Mouse (Mus musculus): ENCODE measurements around the gene Rcor3. TPM values are rescaled to one million over a fixed set of nuclear protein-coding genes. Genes with fewer than 3 reads are reported as not detected.
A peak's percentile ranks its signal among the peaks of the same experiment; 100 is the strongest.

Gene Rcor3
- polyA plus RNA-seq, 1 experiment from 2014 or later, result 30.4 TPM

DNA sequence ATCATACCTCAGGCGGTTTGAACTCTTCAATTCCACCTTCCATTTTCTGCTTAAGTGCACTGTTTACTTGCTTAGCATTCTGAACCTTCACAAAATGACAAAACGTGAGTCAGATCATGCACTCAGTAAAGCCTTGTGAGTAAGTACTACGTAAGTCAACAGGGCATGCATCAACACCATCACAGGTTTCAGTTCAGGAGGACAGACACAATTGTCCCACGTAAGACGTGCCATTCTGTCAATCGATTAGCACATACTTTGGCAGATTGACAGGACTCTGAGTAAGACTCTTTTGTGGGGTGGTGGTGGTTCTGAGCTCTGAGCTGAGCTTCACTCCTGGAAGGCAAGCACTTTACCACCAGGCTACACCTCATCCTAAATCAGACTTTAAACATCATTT, 21.6 kb downstream of the Rcor3 start:
- no peaks in the 10 kb centered on the region for H3K4me1 ChIP-seq
- no peak overlapping the region for H3K4me2 ChIP-seq (replicated peaks)
- no peak overlapping the region for H3K4me3 ChIP-seq
- WGBS, result 89% methylated on average over 6 of the region's 6 CpGs
- ATAC-seq (ENCODE audit: low FRiP score, low read depth), result no peak
- H3K9me3 ChIP-seq, result no peaks in the 10 kb centered on the region
- no peak overlapping the region for H3K9ac ChIP-seq
- H3K27ac ChIP-seq, result no peak overlapping the region
- H3K27me3 ChIP-seq, result no peaks in the 10 kb centered on the region
- H3K36me3 ChIP-seq, result peaks cover 80% of the 10 kb centered on the region

DNA sequence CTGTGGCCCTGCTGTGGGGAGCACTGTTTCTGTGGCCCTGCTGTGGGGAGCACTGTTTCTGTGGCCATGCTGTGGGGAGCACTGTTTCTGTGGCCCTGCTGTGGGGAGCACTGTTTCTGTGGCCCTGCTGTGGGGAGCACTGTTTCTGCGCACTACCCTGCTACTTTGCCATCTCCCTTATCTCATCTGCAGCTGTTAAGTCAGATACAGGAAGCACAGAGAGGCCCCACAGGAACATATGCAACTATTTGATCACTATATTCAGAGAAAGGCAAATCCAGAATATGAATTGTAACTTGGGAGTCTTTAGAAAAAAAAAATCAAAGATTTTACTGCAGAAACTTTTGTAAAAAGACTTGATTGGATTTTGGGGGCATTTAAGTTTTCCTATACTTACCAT, 22.5 kb downstream of the Rcor3 start:
- ATAC-seq (ENCODE audit: low FRiP score, low read depth), result no peak
- whole genome bisulfite sequencing, result 96% methylated on average over 1 of the region's 1 CpGs
- no peak overlapping the region for H3K9ac ChIP-seq
- H3K27ac ChIP-seq, result no peak overlapping the region
- no peaks in the 10 kb centered on the region for H3K9me3 ChIP-seq
- no peaks in the 10 kb centered on the region for H3K4me1 ChIP-seq
- no peak overlapping the region for H3K4me2 ChIP-seq (replicated peaks)
- H3K4me3 ChIP-seq, result no peak overlapping the region
- H3K27me3 ChIP-seq, result no peaks in the 10 kb centered on the region
- peaks cover 77% of the 10 kb centered on the region for H3K36me3 ChIP-seq

DNA sequence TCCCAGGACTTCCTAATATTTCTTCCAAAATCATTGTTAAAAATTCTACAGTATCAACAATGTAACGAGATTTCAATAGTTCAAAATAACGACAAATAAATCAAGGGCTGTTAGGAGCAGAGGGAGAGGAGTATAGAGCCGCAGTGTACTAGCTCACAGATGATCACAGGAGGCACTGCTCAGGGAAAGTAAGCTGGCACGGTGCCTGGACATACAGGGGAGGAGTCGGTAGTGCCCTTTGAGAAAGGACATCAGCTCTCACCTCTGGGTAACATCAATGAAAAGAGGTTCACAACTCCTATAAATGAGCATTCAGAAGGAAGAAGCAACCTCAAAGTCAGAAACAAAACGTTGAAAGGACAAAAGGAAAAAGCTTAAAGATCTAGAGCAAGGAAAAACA, 28.7 kb downstream of the Rcor3 start:
- Histone ChIP-seq H3K27ac (no peak overlapping the region), H3K36me3 (peaks cover 71% of the 10 kb centered on the region), H3K4me1 (no peaks in the 10 kb centered on the region), H3K4me3 (no peak overlapping the region), H3K27me3 (no peaks in the 10 kb centered on the region), H3K9ac (no peak overlapping the region), H3K4me2 (replicated peaks) (no peak overlapping the region), H3K9me3 (no peaks in the 10 kb centered on the region)
- 77% methylated on average over 6 of the region's 6 CpGs for WGBS
- ATAC-seq (ENCODE audit: low FRiP score, low read depth), result no peak

DNA sequence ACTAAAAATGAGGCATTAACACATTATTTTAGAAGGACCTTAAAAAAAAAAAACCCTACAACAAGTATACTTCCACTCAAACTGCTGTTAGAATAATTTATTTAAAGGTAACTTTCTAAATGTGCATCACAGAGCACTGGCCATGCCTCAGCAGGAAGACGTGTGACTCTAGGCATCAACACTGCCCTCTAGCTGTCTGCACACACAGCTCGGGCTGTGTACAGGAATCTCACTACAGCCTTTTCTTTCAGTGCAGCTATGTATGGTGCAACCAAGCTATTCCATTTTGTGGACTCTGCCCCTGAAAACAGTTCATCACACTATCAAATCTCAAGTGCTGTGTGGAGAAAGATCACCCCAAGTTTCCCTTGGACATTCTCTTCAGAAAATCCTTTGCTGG, 30.5 kb downstream of the Rcor3 start:
- H3K4me2 ChIP-seq (replicated peaks), result no peak overlapping the region
- no peaks in the 10 kb centered on the region for H3K27me3 ChIP-seq
- H3K27ac ChIP-seq, result no peak overlapping the region
- no peak for ATAC-seq (ENCODE audit: low FRiP score, low read depth)
- H3K9me3 ChIP-seq, result no peaks in the 10 kb centered on the region
- H3K36me3 ChIP-seq, result peaks cover 64% of the 10 kb centered on the region
- no peak overlapping the region for H3K9ac ChIP-seq
- no peak overlapping the region for H3K4me3 ChIP-seq
- WGBS, result 23% methylated on average over 2 of the region's 2 CpGs
- no peaks in the 10 kb centered on the region for H3K4me1 ChIP-seq

DNA sequence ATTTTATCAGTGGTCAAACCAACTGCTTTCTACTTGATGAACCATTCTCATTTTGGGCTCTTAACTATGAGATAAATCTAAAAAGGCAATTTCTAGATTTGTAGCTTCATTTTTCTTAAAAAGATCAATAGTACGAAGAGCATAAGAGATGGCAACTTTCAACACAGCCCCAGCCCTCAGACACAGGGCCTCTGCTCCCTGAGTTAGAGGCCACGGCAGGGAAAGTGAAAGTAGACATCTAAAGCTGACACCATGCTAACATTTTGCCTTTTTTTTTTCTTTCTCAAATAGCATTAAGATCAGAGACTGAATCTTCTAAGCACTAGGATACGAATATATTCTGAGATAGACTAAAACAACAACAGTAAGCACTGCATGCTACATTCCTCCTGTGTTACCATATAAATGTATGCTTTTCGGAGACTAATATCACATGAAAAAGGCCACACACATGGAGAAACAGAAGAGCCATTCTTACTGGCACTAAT, 31.9 kb downstream of the Rcor3 start:
- Histone ChIP-seq H3K27me3 (no peaks in the 10 kb centered on the region), H3K4me2 (replicated peaks) (no peak overlapping the region), H3K9ac (no peak overlapping the region), H3K36me3 (peaks cover 56% of the 10 kb centered on the region), H3K27ac (no peak overlapping the region), H3K9me3 (no peaks in the 10 kb centered on the region), H3K4me1 (no peaks in the 10 kb centered on the region), H3K4me3 (no peak overlapping the region)
- 86% methylated on average over 4 of the region's 4 CpGs for WGBS
- no peak for ATAC-seq (ENCODE audit: low FRiP score, low read depth)

DNA sequence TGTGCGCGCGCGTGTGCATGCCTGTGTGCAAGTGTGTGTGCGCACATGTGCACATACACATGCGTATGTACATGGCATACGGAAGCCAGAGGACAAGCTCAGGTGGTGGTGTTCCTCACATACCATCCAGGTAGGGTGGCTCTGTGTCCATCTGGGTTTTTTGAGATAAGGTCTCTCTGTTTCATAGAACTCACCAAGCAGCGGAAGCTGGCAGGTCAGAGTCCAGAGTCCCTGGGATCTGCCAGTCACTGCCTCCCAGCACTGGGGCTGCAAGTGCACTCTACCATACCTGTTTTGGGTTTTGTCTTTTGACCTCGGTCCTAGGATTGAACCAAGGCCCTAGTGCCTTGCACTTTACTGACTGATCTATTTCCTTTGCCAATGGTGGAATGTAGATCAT, 33.8 kb downstream of the Rcor3 start:
- 94% methylated on average over 9 of the region's 9 CpGs for WGBS
- no peak for ATAC-seq (ENCODE audit: low FRiP score, low read depth)
- no peak overlapping the region for H3K9ac ChIP-seq
- H3K9me3 ChIP-seq, result no peaks in the 10 kb centered on the region
- H3K4me1 ChIP-seq, result no peaks in the 10 kb centered on the region
- H3K27ac ChIP-seq, result no peak overlapping the region
- peaks cover 47% of the 10 kb centered on the region for H3K36me3 ChIP-seq
- no peak overlapping the region for H3K4me2 ChIP-seq (replicated peaks)
- no peak overlapping the region for H3K4me3 ChIP-seq
- no peaks in the 10 kb centered on the region for H3K27me3 ChIP-seq

DNA sequence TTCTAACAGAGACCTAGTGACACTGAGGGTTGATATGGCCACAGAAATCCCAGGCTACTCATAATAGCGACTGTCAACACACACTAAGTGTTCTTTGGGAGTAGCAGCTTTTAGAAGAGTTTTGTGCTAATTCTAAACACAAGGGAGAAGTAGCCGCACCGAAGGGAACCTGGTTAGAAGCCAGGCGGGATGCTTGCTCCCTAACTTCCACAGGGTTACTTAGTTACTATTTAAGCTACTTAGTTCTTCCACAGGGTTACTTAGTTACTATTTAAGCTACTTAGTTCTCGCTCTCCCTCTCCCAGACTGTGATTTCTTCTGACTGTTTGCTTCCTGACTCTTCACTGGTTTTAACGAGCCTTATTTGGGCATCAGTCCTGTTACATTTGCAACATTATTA, 34.7 kb downstream of the Rcor3 start:
- Histone ChIP-seq H3K4me2 (replicated peaks) (no peak overlapping the region), H3K9ac (no peak overlapping the region), H3K4me1 (no peaks in the 10 kb centered on the region), H3K27ac (no peak overlapping the region), H3K36me3 (peaks cover 48% of the 10 kb centered on the region), H3K9me3 (no peaks in the 10 kb centered on the region), H3K4me3 (no peak overlapping the region), H3K27me3 (no peaks in the 10 kb centered on the region)
- 86% methylated on average over 6 of the region's 6 CpGs for WGBS
- ATAC-seq (ENCODE audit: low FRiP score, low read depth), result no peak

DNA sequence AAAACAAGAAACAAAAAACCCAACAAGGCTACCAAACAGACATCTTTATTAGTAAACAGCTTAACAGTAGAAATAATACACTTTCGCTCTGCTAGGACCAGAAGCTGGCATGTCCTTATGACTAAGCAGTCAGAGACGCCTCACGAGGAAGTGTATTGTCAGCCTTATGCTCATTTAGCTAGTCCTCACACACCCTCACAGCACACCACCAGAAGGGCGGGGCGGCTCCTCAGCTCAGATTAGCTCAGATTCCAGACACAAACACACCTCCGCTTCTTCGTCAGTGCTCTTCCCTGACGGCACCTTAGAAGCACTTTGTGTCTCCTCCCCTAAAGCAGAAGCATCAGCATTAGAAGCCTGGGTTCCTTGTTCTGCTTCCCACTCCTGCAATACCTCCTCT, 36.5 kb downstream of the Rcor3 start:
- WGBS, result 79% methylated on average over 8 of the region's 8 CpGs

DNA sequence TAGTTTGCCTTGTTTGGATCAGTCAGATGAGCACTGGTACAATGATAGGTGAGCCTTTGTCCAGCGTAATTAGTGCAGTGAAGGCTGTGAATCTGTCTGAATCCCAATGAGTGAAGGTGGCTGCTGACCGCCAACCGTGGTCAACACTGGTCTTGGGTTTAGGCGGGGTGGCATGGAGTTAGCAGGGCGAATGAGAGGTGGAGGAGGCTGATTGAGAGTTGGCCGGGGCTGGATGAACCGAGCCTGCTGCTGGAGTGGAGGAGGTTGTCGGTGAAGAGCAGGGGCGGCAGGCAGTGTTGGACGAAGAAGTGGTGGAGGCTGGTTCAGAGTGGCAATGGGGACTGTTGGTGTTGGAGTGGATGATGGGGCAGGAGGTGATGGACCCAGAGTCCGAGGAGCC, 37.1 kb downstream of the Rcor3 start:
- no peaks in the 10 kb centered on the region for H3K9me3 ChIP-seq
- H3K9ac ChIP-seq, result no peak overlapping the region
- H3K36me3 ChIP-seq, result peaks cover 38% of the 10 kb centered on the region
- no peaks in the 10 kb centered on the region for H3K4me1 ChIP-seq
- 93% methylated on average over 11 of the region's 11 CpGs for WGBS
- no peak overlapping the region for H3K4me3 ChIP-seq
- no peak for ATAC-seq (ENCODE audit: low FRiP score, low read depth)
- no peak overlapping the region for H3K4me2 ChIP-seq (replicated peaks)
- H3K27me3 ChIP-seq, result no peaks in the 10 kb centered on the region
- no peak overlapping the region for H3K27ac ChIP-seq

More for the DNA sequence above, 36.5 kb downstream of the Rcor3 start:
- no peak overlapping the region for H3K4me2 ChIP-seq (replicated peaks)
- no peak overlapping the region for H3K4me3 ChIP-seq
- no peak for ATAC-seq (ENCODE audit: low FRiP score, low read depth)
- H3K27ac ChIP-seq, result no peak overlapping the region
- H3K36me3 ChIP-seq, result peaks cover 41% of the 10 kb centered on the region
- no peaks in the 10 kb centered on the region for H3K9me3 ChIP-seq
- H3K9ac ChIP-seq, result no peak overlapping the region
- no peaks in the 10 kb centered on the region for H3K27me3 ChIP-seq
- H3K4me1 ChIP-seq, result no peaks in the 10 kb centered on the region

DNA sequence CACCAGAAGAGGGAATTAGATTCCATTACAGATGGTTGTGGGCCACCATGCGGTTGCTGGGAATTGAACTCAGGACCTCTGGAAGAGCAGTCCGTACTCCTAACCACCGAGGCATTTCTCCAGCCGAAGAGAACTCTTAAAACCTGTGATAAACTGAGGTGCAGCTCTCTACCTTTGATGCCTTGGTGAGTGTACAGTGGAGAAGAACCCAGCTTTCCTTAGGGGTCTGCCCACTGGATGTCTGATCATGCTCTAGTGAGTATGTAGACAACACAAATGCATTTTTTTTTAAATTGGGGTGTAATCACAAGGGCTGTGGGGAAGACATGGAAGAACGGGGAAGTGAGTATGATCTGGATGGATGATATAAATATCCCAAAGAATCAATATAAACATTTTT, 42.2 kb downstream of the Rcor3 start:
- Histone ChIP-seq H3K36me3 (peaks cover 16% of the 10 kb centered on the region), H3K4me3 (no peak overlapping the region), H3K9ac (no peak overlapping the region), H3K27ac (no peak overlapping the region), H3K27me3 (peaks cover 8% of the 10 kb centered on the region), H3K4me2 (replicated peaks) (no peak overlapping the region), H3K9me3 (no peaks in the 10 kb centered on the region), H3K4me1 (peaks cover 13% of the 10 kb centered on the region)
- WGBS, result 85% methylated on average over 5 of the region's 5 CpGs
- ATAC-seq (ENCODE audit: low FRiP score, low read depth), result no peak

DNA sequence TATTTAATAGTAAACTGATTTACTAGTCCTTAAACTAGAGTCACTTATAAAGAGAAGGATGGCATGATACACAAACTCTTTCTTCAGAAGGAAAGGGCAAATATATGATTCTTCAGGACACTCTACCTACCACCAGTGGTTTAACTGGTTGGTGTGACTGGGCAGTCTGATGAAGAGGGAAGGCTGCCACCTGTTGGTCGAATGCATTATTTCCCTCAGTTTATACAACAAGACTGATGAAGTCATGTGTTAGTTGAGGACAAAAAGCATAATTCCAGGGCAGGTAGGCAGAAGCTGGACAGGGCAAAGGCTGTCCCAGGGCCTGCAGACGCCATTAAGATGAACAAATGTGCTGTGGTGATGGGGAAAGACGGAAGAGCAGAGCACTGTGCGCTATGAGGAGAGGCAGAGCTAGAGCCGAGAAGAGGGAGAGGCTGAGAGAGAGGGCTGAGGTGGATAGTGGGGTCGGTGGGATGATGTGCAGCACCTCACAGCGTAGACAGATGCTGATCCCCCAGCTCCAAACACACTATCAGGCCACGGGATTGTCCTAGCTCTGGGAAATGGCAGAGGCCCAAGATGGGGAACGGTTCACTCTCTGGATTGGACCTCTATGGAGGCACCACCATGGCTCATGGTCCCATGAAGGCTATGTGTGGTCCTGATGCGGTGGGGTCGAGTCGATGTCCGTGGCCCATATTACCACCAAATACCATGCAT, 43.3 kb downstream of the Rcor3 start:
- no peak for ATAC-seq (ENCODE audit: low FRiP score, low read depth)
- Histone ChIP-seq H3K4me2 (replicated peaks) (no peak overlapping the region), H3K9me3 (no peaks in the 10 kb centered on the region), H3K27ac (no peak overlapping the region), H3K4me1 (peaks cover 23% of the 10 kb centered on the region), H3K4me3 (no peak overlapping the region), H3K9ac (no peak overlapping the region), H3K27me3 (peaks cover 10% of the 10 kb centered on the region), H3K36me3 (peaks cover 13% of the 10 kb centered on the region)
- WGBS, result 64% methylated on average over 13 of the region's 13 CpGs

DNA sequence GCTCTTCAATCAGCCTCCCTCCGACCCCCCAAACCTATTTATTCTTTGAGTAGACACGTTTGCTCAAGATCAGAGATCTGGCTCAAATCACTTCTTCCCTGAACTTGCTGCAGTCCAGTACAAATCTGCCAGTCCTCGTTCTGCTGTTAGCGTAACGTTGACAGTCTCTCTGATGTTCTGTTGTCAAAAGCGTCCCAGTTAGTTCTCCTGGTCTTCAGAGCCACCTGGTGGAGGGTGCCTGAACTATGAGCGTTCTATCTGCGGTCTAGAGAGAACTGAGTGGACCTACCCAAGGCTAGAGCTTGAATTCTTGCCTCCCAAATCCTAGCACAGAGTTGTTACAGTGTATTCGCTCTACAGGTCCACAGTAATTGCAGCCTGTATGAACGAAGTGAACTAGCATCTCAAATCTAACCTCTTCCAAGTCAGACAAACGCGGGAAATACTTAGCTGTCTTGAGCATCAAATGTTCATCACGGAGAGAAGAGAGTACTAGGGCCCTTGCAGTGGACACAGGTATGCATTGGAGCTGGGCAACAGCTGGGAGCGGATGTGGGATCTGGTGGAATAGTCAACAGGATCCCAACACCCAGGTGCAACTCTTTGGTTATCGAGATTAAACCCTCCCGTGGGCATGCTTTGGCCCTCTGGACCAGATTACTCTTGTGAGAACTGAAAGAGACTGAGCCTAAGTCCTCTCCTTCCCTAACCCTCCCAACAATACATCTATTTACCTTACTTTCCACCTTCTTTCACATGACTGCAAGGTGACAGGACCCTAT, 44.8 kb downstream of the Rcor3 start:
- Histone ChIP-seq H3K4me3 (peak overlapping the region; percentile 68), H3K9me3 (no peaks in the 10 kb centered on the region), H3K36me3 (peaks cover 5% of the 10 kb centered on the region), H3K27me3 (peaks cover 10% of the 10 kb centered on the region), H3K9ac (peak overlapping the region; percentile 75; the same call in 1 of the 2 replicates), H3K4me2 (replicated peaks) (peak overlapping the region; percentile 90), H3K27ac (no peak overlapping the region), H3K4me1 (peaks cover 29% of the 10 kb centered on the region)
- 32% methylated on average over 16 of the region's 16 CpGs for WGBS
- ATAC-seq (ENCODE audit: low FRiP score, low read depth), result peak; percentile 81

All from limb, embryonic 13.5 days (tissue).